Comparison of ENCODE assay signal across 18 mouse cellular contexts in genomic region chr9:30755586-30755985, GRCm38 (mm10).
"Had no signal": no experiment of that assay in that cellular context is flagged by ENCODE, and none has a peak within 500 bp of the region (broad histone marks: within the 10 kb centered on the region; RNA-seq: fewer than 3 reads in every experiment).

No protein-coding gene starts in this region.

- DNase-seq: lung, adult 18-20 months; lung, embryonic 14.5 days; lung, postnatal 10 days; lung, postnatal 4 days; retina, postnatal 1 day; right cerebral cortex, adult 18-20 months; right cerebral cortex, postnatal 25 days; right cerebral cortex, postnatal 4 days; spleen, adult 18-20 months; thymus, adult 18-20 months; thymus, postnatal 14 days; thymus, postnatal 36 days had no signal

- H3K27me3 ChIP-seq: midbrain, embryonic 13.5 days; neural tube, embryonic 13.5 days; neural tube, embryonic 15.5 days had no signal

- H3K27ac ChIP-seq: midbrain, embryonic 10.5 days; midbrain, embryonic 13.5 days; neural tube, embryonic 13.5 days; neural tube, embryonic 15.5 days had no signal

- H3K36me3 ChIP-seq: midbrain, embryonic 10.5 days; midbrain, embryonic 13.5 days; neural tube, embryonic 13.5 days; neural tube, embryonic 15.5 days had no signal

- ATAC-seq: midbrain, embryonic 13.5 days; midbrain, embryonic 16.5 days had no signal

- H3K9me3 ChIP-seq: midbrain, embryonic 10.5 days; midbrain, embryonic 13.5 days; neural tube, embryonic 13.5 days; neural tube, embryonic 15.5 days had no signal

- H3K4me3 ChIP-seq: midbrain, embryonic 10.5 days; midbrain, embryonic 13.5 days; myocyte; neural tube, embryonic 13.5 days; neural tube, embryonic 15.5 days had no signal

- H3K4me2 ChIP-seq: lung, embryonic 14.5 days; midbrain, embryonic 13.5 days; neural tube, embryonic 13.5 days; neural tube, embryonic 15.5 days had no signal

- H3K4me1 ChIP-seq: midbrain, embryonic 10.5 days; midbrain, embryonic 13.5 days; neural tube, embryonic 13.5 days; neural tube, embryonic 15.5 days had no signal

- H3K9ac ChIP-seq: lung, embryonic 14.5 days; midbrain, embryonic 13.5 days; neural tube, embryonic 13.5 days; neural tube, embryonic 15.5 days had no signal
